Mouse (Mus musculus) left cerebral cortex, postnatal 25 days (tissue): ENCODE results near the gene Poc1a. TPM values are rescaled to one million over a fixed set of nuclear protein-coding genes. Genes with fewer than 3 reads are reported as not detected.

ENCODE experiments used
- DNase-seq, 2 experiments: peaks; one replicate each; pipeline ENCODE4 v3.0.0; 2022; ENCODE audit warnings: low spot score in 2 of 2, mixed read lengths in 1 of 2
- intact Hi-C: fragments of 180-260 bp; cut with DNase I; formaldehyde crosslinking; loops from one replicate; pipeline ENCODE4 v1.15.1; 2025
- total RNA-seq, 2 experiments: library from RNA; stranded (reverse); gene quantifications; 2 replicates each; pipeline ENCODE4 v1.2.3; 2021

The Poc1a gene
- total RNA-seq, 2 experiments from 2014 or later, result 17.2 to 18.9 TPM

- DNase-seq, result no peak
- intact Hi-C loops, result no loop called here
Observed at GRCm38 (mm10) chr9:106262075-106262474, 18.8 kb upstream of the Poc1a start.

- DNase-seq, result no peak
- intact Hi-C loops, result no loop called here
Observed at GRCm38 (mm10) chr9:106263381-106263924, 17.4 kb upstream of the Poc1a start.

- intact Hi-C loops, result no loop called here
- DNase-seq, result no peak
Observed at GRCm38 (mm10) chr9:106265358-106266075, 15.3 kb upstream of the Poc1a start.

- no peak for DNase-seq
Observed at GRCm38 (mm10) chr9:106266936-106267657, 13.8 kb upstream of the Poc1a start.

GRCm38 (mm10) chr9:106268421-106268820, 12.4 kb upstream of the Poc1a start:
- intact Hi-C loops, result no loop called here
- no peak for DNase-seq

More at GRCm38 (mm10) chr9:106266936-106267657, 13.8 kb upstream of the Poc1a start:
- intact Hi-C loops, result no loop called here

- no peak for DNase-seq
- intact Hi-C loops, result no loop called here
Observed at GRCm38 (mm10) chr9:106269076-106269788, 11.6 kb upstream of the Poc1a start.

- peak in 1 of 2 experiments; percentile 53 for DNase-seq
- intact Hi-C loops, result no loop called here
Observed at GRCm38 (mm10) chr9:106269879-106270278, 11.0 kb upstream of the Poc1a start.

- DNase-seq, result no peak
- intact Hi-C loops, result no loop called here
Observed at GRCm38 (mm10) chr9:106270656-106271055, 10.2 kb upstream of the Poc1a start.

- no peak for DNase-seq
- intact Hi-C loops, result no loop called here
Observed at GRCm38 (mm10) chr9:106272288-106272687, 8.6 kb upstream of the Poc1a start.

- DNase-seq, result no peak
- intact Hi-C loops, result no loop called here
Observed at GRCm38 (mm10) chr9:106273276-106273675, 7.6 kb upstream of the Poc1a start.

- intact Hi-C loops, result no loop called here
- no peak for DNase-seq
Observed at GRCm38 (mm10) chr9:106273791-106274190, 7.1 kb upstream of the Poc1a start.

GRCm38 (mm10) chr9:106274652-106275180, 6.1 kb upstream of the Poc1a start:
- intact Hi-C loops, result no loop called here
- DNase-seq, result no peak

- no peak for DNase-seq
- intact Hi-C loops, result no loop called here
Observed at GRCm38 (mm10) chr9:106275806-106276205, 5.1 kb upstream of the Poc1a start.

- intact Hi-C loops, result loop anchor here (2.0 to 5.0 kb wide), 2 partner anchors 33 to 68 kb away; partner anchors contain the start of gene Alas1
- DNase-seq, result peak; percentile 43 to 54
Observed at GRCm38 (mm10) chr9:106280386-106280785, 475 bp upstream of the Poc1a start.

GRCm38 (mm10) chr9:106282024-106282423, 1.2 kb downstream of the Poc1a start:
- DNase-seq, result no peak
- intact Hi-C loops, result loop anchor here (5.0 kb wide), 1 partner anchor 35 kb away; the partner anchor contains the start of gene Alas1

- no peak for DNase-seq
- intact Hi-C loops, result no loop called here
Observed at GRCm38 (mm10) chr9:106287165-106287564, 6.3 kb downstream of the Poc1a start.

GRCm38 (mm10) chr9:106288864-106289263, 8.0 kb downstream of the Poc1a start:
- DNase-seq, result peak; percentile 90 to 94
- intact Hi-C loops, result loop anchor here (1.0 to 2.0 kb wide), 2 partner anchors 132 to 188 kb away; partner anchors contain the start of gene Parp3

GRCm38 (mm10) chr9:106289841-106290240, 9.0 kb downstream of the Poc1a start:
- intact Hi-C loops, result loop anchor here (1.0 to 2.0 kb wide), 5 partner anchors 10 to 187 kb away; partner anchors contain the start of gene Parp3
- peak in 1 of 2 experiments; percentile 66 for DNase-seq

GRCm38 (mm10) chr9:106290636-106291122, 9.8 kb downstream of the Poc1a start:
- intact Hi-C loops, result loop anchor here (1.0 kb wide), 3 partner anchors 10 to 128 kb away; no protein-coding TSS in a partner anchor
- DNase-seq, result peak; percentile 73 to 96
